Mouse (Mus musculus) brain, embryonic 14.5 days (tissue): ENCODE measurements around the gene Krt77.

ENCODE experiments used
- CTCF ChIP-seq: fragments of 200-500 bp; IDR thresholded peaks from 2 replicates; pipeline ENCODE4 v1.5.1; 2012; ENCODE audit warnings: inconsistent platforms, mild to moderate bottlenecking, moderate library complexity, borderline replicate concordance; ENCODE audit not compliant: insufficient read depth, insufficient read length; ENCODE audit errors: extremely low read depth
- POLR2A ChIP-seq: fragments of 200-500 bp; IDR thresholded peaks from 2 replicates; pipeline ENCODE4 v1.6.1; 2012; ENCODE audit warnings: mild to moderate bottlenecking, inconsistent platforms, borderline replicate concordance; ENCODE audit not compliant: poor library complexity, insufficient read depth, insufficient read length, severe bottlenecking; ENCODE audit errors: extremely low read depth

DNA sequence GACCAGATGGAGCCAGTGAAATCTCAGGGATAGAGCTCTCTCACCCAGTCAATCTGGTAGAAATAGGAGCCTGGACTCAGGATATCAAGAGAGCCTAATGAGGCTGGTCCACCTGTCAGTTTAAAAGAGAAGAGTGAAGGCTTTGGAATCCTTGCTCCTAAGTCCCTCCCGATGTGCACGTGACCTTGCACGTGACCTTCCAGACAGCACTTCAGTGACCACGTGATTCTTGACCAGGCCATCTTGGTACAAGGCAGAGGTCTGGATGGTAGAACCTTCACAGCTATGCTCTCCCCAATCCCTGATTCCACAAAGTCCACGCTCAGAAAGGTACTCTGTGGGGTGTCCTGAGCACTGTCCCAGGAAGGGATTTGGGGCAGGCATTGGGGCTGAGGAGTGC lies 35.3 kb upstream of the Krt77 start:
- TF ChIP-seq CTCF (no peak), POLR2A (no peak)
